Mouse (Mus musculus) myocyte (in vitro differentiated cells): ENCODE results near the gene Ank2. TPM values are rescaled to one million over a fixed set of nuclear protein-coding genes. Genes with fewer than 3 reads are reported as not detected.

ENCODE experiments used
- H3K27me3 ChIP-seq: one replicate; pipeline ENCODE4 v1.6.1; 2011; ENCODE audit not compliant: control insufficient read depth, insufficient read depth, insufficient read length
- H3K36me3 ChIP-seq: one replicate; pipeline ENCODE4 v1.6.1; 2011; ENCODE audit not compliant: control insufficient read depth, insufficient read depth
- H3K4me2 ChIP-seq: one replicate; pipeline ENCODE4 v1.6.1; 2011; ENCODE audit warnings: low read depth, control low read depth
- H3K4me3 ChIP-seq: one replicate; pipeline ENCODE4 v1.5.1; 2011; ENCODE audit warnings: mild to moderate bottlenecking, control low read depth, moderate library complexity
- H3K79me2 ChIP-seq: one replicate; pipeline ENCODE4 v1.6.1; 2011; ENCODE audit not compliant: control insufficient read depth, insufficient read depth
- H3ac ChIP-seq: one replicate; pipeline ENCODE4 v1.6.1; 2011; ENCODE audit not compliant: control insufficient read depth, insufficient read length
- CEBPB ChIP-seq: IDR thresholded peaks from 2 replicates; pipeline ENCODE4 v1.6.1; 2011; ENCODE audit warnings: mild to moderate bottlenecking, moderate library complexity; ENCODE audit not compliant: poor library complexity, insufficient read depth, severe bottlenecking
- E2F4 ChIP-seq: IDR thresholded peaks from one replicate; pipeline ENCODE4 v1.6.1; 2011; ENCODE audit warnings: mild to moderate bottlenecking, control low read depth, moderate library complexity; ENCODE audit not compliant: insufficient read depth
- MAX ChIP-seq: IDR thresholded peaks from one replicate; pipeline ENCODE4 v1.6.1; 2011; ENCODE audit warnings: low read depth, mild to moderate bottlenecking, control low read depth
- MYOD1 ChIP-seq, 3 experiments: IDR thresholded peaks; one replicate each; pipeline ENCODE4 v1.6.1; 2011; ENCODE audit warnings: control low read depth in 2 of 3, low read depth in 2 of 3, mild to moderate bottlenecking in 2 of 3, moderate library complexity in 1 of 3; ENCODE audit not compliant: insufficient read length in 2 of 3, control insufficient read depth in 1 of 3
- MYOG ChIP-seq, 3 experiments: IDR thresholded peaks; one replicate each; pipeline ENCODE4 v1.6.1; 2011; ENCODE audit warnings: control low read depth in 2 of 3, low read depth in 2 of 3, mild to moderate bottlenecking in 2 of 3; ENCODE audit not compliant: insufficient read length in 2 of 3, control insufficient read depth in 1 of 3, insufficient read depth in 1 of 3
- POLR2A ChIP-seq: IDR thresholded peaks from one replicate; pipeline ENCODE4 v1.6.1; 2011; ENCODE audit warnings: low read depth, mild to moderate bottlenecking, control low read depth, moderate library complexity; ENCODE audit not compliant: insufficient read length
- POLR2AphosphoS2 ChIP-seq: IDR thresholded peaks from one replicate; pipeline ENCODE4 v1.6.1; 2011; ENCODE audit warnings: low read depth, control low read depth; ENCODE audit not compliant: insufficient read length
- REST ChIP-seq: IDR thresholded peaks from one replicate; pipeline ENCODE4 v1.6.1; 2011; ENCODE audit warnings: mild to moderate bottlenecking, control low read depth, moderate library complexity; ENCODE audit not compliant: insufficient read depth, insufficient read length
- SRF ChIP-seq: IDR thresholded peaks from one replicate; pipeline ENCODE4 v1.6.1; 2011; ENCODE audit warnings: low read depth; ENCODE audit not compliant: control insufficient read depth, insufficient read length
- TCF12 ChIP-seq: IDR thresholded peaks from one replicate; pipeline ENCODE4 v1.6.1; 2011; ENCODE audit warnings: mild to moderate bottlenecking, control low read depth; ENCODE audit not compliant: poor library complexity, insufficient read depth, severe bottlenecking
- TCF3 ChIP-seq: IDR thresholded peaks from one replicate; pipeline ENCODE4 v1.6.1; 2011; ENCODE audit warnings: low read depth, control low read depth; ENCODE audit not compliant: insufficient read length
- USF1 ChIP-seq: IDR thresholded peaks from one replicate; pipeline ENCODE4 v1.6.1; 2011; ENCODE audit warnings: low read depth, mild to moderate bottlenecking, control low read depth, moderate library complexity
- polyA plus RNA-seq: library from polyadenylated mRNA; unstranded; fragments of >200 nt; fragmentation: generic; extraction: Trizol; gene quantifications from one replicate; pipeline ENCODE4 v1.2.1, GENCODE M21; 2012; ENCODE audit warnings: missing spikeins

Gene Ank2
- polyA plus RNA-seq, 1 experiment = 20.2 TPM

- H3K79me2 ChIP-seq = no peaks in the 10 kb centered on the region
- TF ChIP-seq MYOD1 (IDR thresholded peaks at IDR 0.05; ENCODE audit: control insufficient read depth in 1 of 3, insufficient read length in 2 of 3, low read depth in 2 of 3) (no peak), TCF12 (no peak), TCF3 (no peak), MYOG (IDR thresholded peaks at IDR 0.05; ENCODE audit: control insufficient read depth in 1 of 3, insufficient read depth in 1 of 3, insufficient read length in 2 of 3, low read depth in 2 of 3) (no peak)
- H3K36me3 ChIP-seq = no peaks in the 10 kb centered on the region
- no peak overlapping the region for H3K4me3 ChIP-seq
- no peaks in the 10 kb centered on the region for H3K27me3 ChIP-seq
- no peak overlapping the region for H3K4me2 ChIP-seq
- H3ac ChIP-seq = no peak overlapping the region
Measured at GRCm38 (mm10) chr3:127034983-127035382, 464.2 kb downstream of the Ank2 start.

- Histone ChIP-seq H3K4me3 (no peak overlapping the region), H3K4me2 (no peak overlapping the region), H3K79me2 (no peaks in the 10 kb centered on the region), H3K36me3 (no peaks in the 10 kb centered on the region), H3ac (no peak overlapping the region), H3K27me3 (no peaks in the 10 kb centered on the region)
- no peak for TF ChIP-seq TCF12
- no peak for TF ChIP-seq MYOG (IDR thresholded peaks at IDR 0.05; ENCODE audit: control insufficient read depth in 1 of 3, insufficient read depth in 1 of 3, insufficient read length in 2 of 3, low read depth in 2 of 3)
- no peak for TF ChIP-seq USF1
- TF ChIP-seq REST = no peak
- no peak for TF ChIP-seq MYOD1 (IDR thresholded peaks at IDR 0.05; ENCODE audit: control insufficient read depth in 1 of 3, insufficient read length in 2 of 3, low read depth in 2 of 3)
- no peak for TF ChIP-seq SRF
- TF ChIP-seq CEBPB = no peak
- no peak for TF ChIP-seq POLR2AphosphoS2
- TF ChIP-seq E2F4 = no peak
- no peak for TF ChIP-seq POLR2A
- TF ChIP-seq TCF3 = no peak
- no peak for TF ChIP-seq MAX
Measured at GRCm38 (mm10) chr3:127023992-127024391, 475.2 kb downstream of the Ank2 start.

GRCm38 (mm10) chr3:127020167-127020566 lies 479.0 kb downstream of the Ank2 start:
- no peak overlapping the region for H3ac ChIP-seq
- H3K4me3 ChIP-seq = no peak overlapping the region
- peaks cover 2% of the 10 kb centered on the region for H3K36me3 ChIP-seq
- H3K79me2 ChIP-seq = no peaks in the 10 kb centered on the region
- H3K27me3 ChIP-seq = no peaks in the 10 kb centered on the region
- H3K4me2 ChIP-seq = no peak overlapping the region
- no peak for TF ChIP-seq POLR2AphosphoS2
- TF ChIP-seq POLR2A = no peak
- TF ChIP-seq MYOD1 (IDR thresholded peaks at IDR 0.05; ENCODE audit: control insufficient read depth in 1 of 3, insufficient read length in 2 of 3, low read depth in 2 of 3) = no peak
- no peak for TF ChIP-seq REST
- TF ChIP-seq CEBPB = no peak
- no peak for TF ChIP-seq MAX
- no peak for TF ChIP-seq SRF
- no peak for TF ChIP-seq E2F4
- TF ChIP-seq MYOG (IDR thresholded peaks at IDR 0.05; ENCODE audit: control insufficient read depth in 1 of 3, insufficient read depth in 1 of 3, insufficient read length in 2 of 3, low read depth in 2 of 3) = no peak
- no peak for TF ChIP-seq USF1
- no peak for TF ChIP-seq TCF3
- no peak for TF ChIP-seq TCF12

- TF ChIP-seq TCF12 (no peak), SRF (no peak), MYOD1 (IDR thresholded peaks at IDR 0.05; ENCODE audit: control insufficient read depth in 1 of 3, insufficient read length in 2 of 3, low read depth in 2 of 3) (no peak), REST (no peak), MAX (no peak), CEBPB (no peak), MYOG (IDR thresholded peaks at IDR 0.05; ENCODE audit: control insufficient read depth in 1 of 3, insufficient read depth in 1 of 3, insufficient read length in 2 of 3, low read depth in 2 of 3) (no peak), POLR2A (no peak), TCF3 (no peak), POLR2AphosphoS2 (no peak), USF1 (no peak), E2F4 (no peak)
- H3K36me3 ChIP-seq = peaks cover 5% of the 10 kb centered on the region
- H3ac ChIP-seq = no peak overlapping the region
- no peaks in the 10 kb centered on the region for H3K79me2 ChIP-seq
- no peak overlapping the region for H3K4me2 ChIP-seq
- H3K27me3 ChIP-seq = no peaks in the 10 kb centered on the region
- no peak overlapping the region for H3K4me3 ChIP-seq
Measured at GRCm38 (mm10) chr3:127019728-127020127, 479.4 kb downstream of the Ank2 start.

GRCm38 (mm10) chr3:127019109-127019508 lies 480.0 kb downstream of the Ank2 start:
- no peak overlapping the region for H3ac ChIP-seq
- peaks cover 5% of the 10 kb centered on the region for H3K36me3 ChIP-seq
- no peak for TF ChIP-seq REST
- TF ChIP-seq MYOG (IDR thresholded peaks at IDR 0.05; ENCODE audit: control insufficient read depth in 1 of 3, insufficient read depth in 1 of 3, insufficient read length in 2 of 3, low read depth in 2 of 3) = no peak
- TF ChIP-seq TCF3 = no peak
- TF ChIP-seq POLR2AphosphoS2 = no peak
- no peak for TF ChIP-seq SRF
- no peak for TF ChIP-seq MAX
- TF ChIP-seq POLR2A = no peak
- TF ChIP-seq E2F4 = no peak
- TF ChIP-seq USF1 = no peak
- H3K27me3 ChIP-seq = no peaks in the 10 kb centered on the region
- H3K79me2 ChIP-seq = no peaks in the 10 kb centered on the region
- no peak overlapping the region for H3K4me2 ChIP-seq
- no peak overlapping the region for H3K4me3 ChIP-seq
